Mouse (Mus musculus): ENCODE measurements at regions not wholly inside any gene's neighbourhood (a gene's known extent, or its start where the extent isn't known, plus 50 kb on each side); places are given as distances from the start of the nearest gene placed in this dataset.

GRCm38 (mm10) chr19:56089795-56090375 lies 197.1 kb upstream of the Habp2 start:
- H3K4me1 ChIP-seq (ENCODE audit: control insufficient read depth, insufficient read depth, low read length): no peaks in the 10 kb centered on the region
- H3K4me3 ChIP-seq (ENCODE audit: low read length): no peak overlapping the region
- ATAC-seq (replicated peaks; ENCODE audit: extremely low read depth, insufficient read depth, low FRiP score): no peak
- H3K9me3 ChIP-seq (replicated peaks; ENCODE audit: control insufficient read depth, low read length): no peaks in the 10 kb centered on the region
- no peak overlapping the region for H3K27ac ChIP-seq (ENCODE audit: low read length)
- no peaks in the 10 kb centered on the region for H3K27me3 ChIP-seq (ENCODE audit: control insufficient read depth, insufficient read depth, low read length)
- no peak overlapping the region for H3K9ac ChIP-seq (ENCODE audit: low read length)
- no peaks in the 10 kb centered on the region for H3K36me3 ChIP-seq (ENCODE audit: control insufficient read depth, insufficient read depth)
- no peak overlapping the region for H3K4me2 ChIP-seq (ENCODE audit: low read depth, low read length)
- 81% methylated on average over 17 of the region's 17 CpGs for WGBS

- Histone ChIP-seq H3K9ac (ENCODE audit: low read length) (no peak overlapping the region), H3K27me3 (ENCODE audit: control insufficient read depth, insufficient read depth, low read length) (no peaks in the 10 kb centered on the region), H3K4me1 (ENCODE audit: control insufficient read depth, insufficient read depth, low read length) (no peaks in the 10 kb centered on the region), H3K9me3 (replicated peaks; ENCODE audit: control insufficient read depth, low read length) (no peaks in the 10 kb centered on the region), H3K4me2 (ENCODE audit: low read depth, low read length) (no peak overlapping the region), H3K27ac (ENCODE audit: low read length) (no peak overlapping the region), H3K36me3 (ENCODE audit: control insufficient read depth, insufficient read depth) (no peaks in the 10 kb centered on the region), H3K4me3 (ENCODE audit: low read length) (no peak overlapping the region)
- WGBS: 87% methylated on average over 5 of the region's 5 CpGs
- no peak for ATAC-seq (replicated peaks; ENCODE audit: extremely low read depth, insufficient read depth, low FRiP score)
Observed at GRCm38 (mm10) chr19:56091581-56091980, 195.4 kb upstream of the Habp2 start.

- WGBS: 61% methylated on average over 6 of the region's 6 CpGs
- no peak for ATAC-seq (replicated peaks; ENCODE audit: extremely low read depth, insufficient read depth, low FRiP score)
- Histone ChIP-seq H3K27ac (ENCODE audit: low read length) (no peak overlapping the region), H3K4me2 (ENCODE audit: low read depth, low read length) (no peak overlapping the region), H3K27me3 (ENCODE audit: control insufficient read depth, insufficient read depth, low read length) (no peaks in the 10 kb centered on the region), H3K4me1 (ENCODE audit: control insufficient read depth, insufficient read depth, low read length) (no peaks in the 10 kb centered on the region), H3K4me3 (ENCODE audit: low read length) (no peak overlapping the region), H3K36me3 (ENCODE audit: control insufficient read depth, insufficient read depth) (peaks cover 2% of the 10 kb centered on the region; the same call in 1 of the 2 replicates), H3K9me3 (replicated peaks; ENCODE audit: control insufficient read depth, low read length) (peaks cover 8% of the 10 kb centered on the region), H3K9ac (ENCODE audit: low read length) (no peak overlapping the region)
Observed at GRCm38 (mm10) chr19:56095873-56096272, 191.1 kb upstream of the Habp2 start.

GRCm38 (mm10) chr19:56099725-56100124 lies 187.2 kb upstream of the Habp2 start:
- H3K36me3 ChIP-seq (ENCODE audit: control insufficient read depth, insufficient read depth): peaks cover 2% of the 10 kb centered on the region; the same call in 1 of the 2 replicates
- no peak overlapping the region for H3K9ac ChIP-seq (ENCODE audit: low read length)
- H3K27ac ChIP-seq (ENCODE audit: low read length): no peak overlapping the region
- no peak overlapping the region for H3K4me2 ChIP-seq (ENCODE audit: low read depth, low read length)
- H3K4me3 ChIP-seq (ENCODE audit: low read length): no peak overlapping the region
- H3K4me1 ChIP-seq (ENCODE audit: control insufficient read depth, insufficient read depth, low read length): no peaks in the 10 kb centered on the region
- H3K27me3 ChIP-seq (ENCODE audit: control insufficient read depth, insufficient read depth, low read length): no peaks in the 10 kb centered on the region
- H3K9me3 ChIP-seq (replicated peaks; ENCODE audit: control insufficient read depth, low read length): peaks cover 8% of the 10 kb centered on the region
- WGBS: 78% methylated on average over 9 of the region's 9 CpGs
- ATAC-seq (replicated peaks; ENCODE audit: extremely low read depth, insufficient read depth, low FRiP score): no peak

- Histone ChIP-seq H3K9me3 (replicated peaks; ENCODE audit: control insufficient read depth, low read length) (peaks cover 8% of the 10 kb centered on the region), H3K4me2 (ENCODE audit: low read depth, low read length) (no peak overlapping the region), H3K4me1 (ENCODE audit: control insufficient read depth, insufficient read depth, low read length) (no peaks in the 10 kb centered on the region), H3K27ac (ENCODE audit: low read length) (no peak overlapping the region), H3K4me3 (ENCODE audit: low read length) (no peak overlapping the region), H3K36me3 (ENCODE audit: control insufficient read depth, insufficient read depth) (peaks cover 2% of the 10 kb centered on the region; the same call in 1 of the 2 replicates), H3K9ac (ENCODE audit: low read length) (no peak overlapping the region), H3K27me3 (ENCODE audit: control insufficient read depth, insufficient read depth, low read length) (no peaks in the 10 kb centered on the region)
- no peak for ATAC-seq (replicated peaks; ENCODE audit: extremely low read depth, insufficient read depth, low FRiP score)
- 74% methylated on average over 4 of the region's 4 CpGs for WGBS
Observed at GRCm38 (mm10) chr19:56100131-56100872, 186.6 kb upstream of the Habp2 start.

- H3K4me2 ChIP-seq (ENCODE audit: low read depth, low read length): no peak overlapping the region
- H3K9me3 ChIP-seq (replicated peaks; ENCODE audit: control insufficient read depth, low read length): peaks cover 8% of the 10 kb centered on the region
- no peak overlapping the region for H3K9ac ChIP-seq (ENCODE audit: low read length)
- no peaks in the 10 kb centered on the region for H3K27me3 ChIP-seq (ENCODE audit: control insufficient read depth, insufficient read depth, low read length)
- H3K27ac ChIP-seq (ENCODE audit: low read length): no peak overlapping the region
- no peaks in the 10 kb centered on the region for H3K4me1 ChIP-seq (ENCODE audit: control insufficient read depth, insufficient read depth, low read length)
- ATAC-seq (replicated peaks; ENCODE audit: extremely low read depth, insufficient read depth, low FRiP score): no peak
- 77% methylated on average over 7 of the region's 7 CpGs for WGBS
- H3K4me3 ChIP-seq (ENCODE audit: low read length): no peak overlapping the region
- peaks cover 2% of the 10 kb centered on the region; the same call in 1 of the 2 replicates for H3K36me3 ChIP-seq (ENCODE audit: control insufficient read depth, insufficient read depth)
Observed at GRCm38 (mm10) chr19:56102454-56103080, 184.4 kb upstream of the Habp2 start.

GRCm38 (mm10) chr19:56105073-56105451 lies 181.9 kb upstream of the Habp2 start:
- no peak for ATAC-seq (replicated peaks; ENCODE audit: extremely low read depth, insufficient read depth, low FRiP score)
- Histone ChIP-seq H3K27me3 (ENCODE audit: control insufficient read depth, insufficient read depth, low read length) (no peaks in the 10 kb centered on the region), H3K4me1 (ENCODE audit: control insufficient read depth, insufficient read depth, low read length) (no peaks in the 10 kb centered on the region), H3K4me3 (ENCODE audit: low read length) (no peak overlapping the region), H3K9me3 (replicated peaks; ENCODE audit: control insufficient read depth, low read length) (peaks cover 5% of the 10 kb centered on the region), H3K9ac (ENCODE audit: low read length) (no peak overlapping the region), H3K36me3 (ENCODE audit: control insufficient read depth, insufficient read depth) (0 out of 2 replicates have a peak, but pooled peaks cover 2% of the 10 kb centered on the region), H3K27ac (ENCODE audit: low read length) (no peak overlapping the region), H3K4me2 (ENCODE audit: low read depth, low read length) (no peak overlapping the region)
- 69% methylated on average over 4 of the region's 4 CpGs for WGBS

- Histone ChIP-seq H3K36me3 (ENCODE audit: control insufficient read depth, insufficient read depth) (0 out of 2 replicates have a peak, but pooled peaks cover 2% of the 10 kb centered on the region), H3K9me3 (replicated peaks; ENCODE audit: control insufficient read depth, low read length) (peaks cover 2% of the 10 kb centered on the region), H3K27ac (ENCODE audit: low read length) (no peak overlapping the region), H3K27me3 (ENCODE audit: control insufficient read depth, insufficient read depth, low read length) (no peaks in the 10 kb centered on the region), H3K4me3 (ENCODE audit: low read length) (no peak overlapping the region), H3K9ac (ENCODE audit: low read length) (no peak overlapping the region), H3K4me2 (ENCODE audit: low read depth, low read length) (no peak overlapping the region), H3K4me1 (ENCODE audit: control insufficient read depth, insufficient read depth, low read length) (no peaks in the 10 kb centered on the region)
- no peak for ATAC-seq (replicated peaks; ENCODE audit: extremely low read depth, insufficient read depth, low FRiP score)
- WGBS: 80% methylated on average over 23 of the region's 23 CpGs
Observed at GRCm38 (mm10) chr19:56105452-56106091, 181.4 kb upstream of the Habp2 start.

GRCm38 (mm10) chr19:56108796-56109195 lies 178.1 kb upstream of the Habp2 start:
- ATAC-seq (replicated peaks; ENCODE audit: extremely low read depth, insufficient read depth, low FRiP score): no peak
- no peaks in the 10 kb centered on the region for H3K4me1 ChIP-seq (ENCODE audit: control insufficient read depth, insufficient read depth, low read length)
- H3K36me3 ChIP-seq (ENCODE audit: control insufficient read depth, insufficient read depth): no peaks in the 10 kb centered on the region
- no peaks in the 10 kb centered on the region for H3K9me3 ChIP-seq (replicated peaks; ENCODE audit: control insufficient read depth, low read length)
- no peaks in the 10 kb centered on the region for H3K27me3 ChIP-seq (ENCODE audit: control insufficient read depth, insufficient read depth, low read length)
- no peak overlapping the region for H3K9ac ChIP-seq (ENCODE audit: low read length)
- H3K27ac ChIP-seq (ENCODE audit: low read length): no peak overlapping the region
- WGBS: 82% methylated on average over 6 of the region's 6 CpGs
- H3K4me3 ChIP-seq (ENCODE audit: low read length): no peak overlapping the region
- no peak overlapping the region for H3K4me2 ChIP-seq (ENCODE audit: low read depth, low read length)
